Mouse (Mus musculus): ENCODE data around the gene Axin2.

- TF ChIP-seq CTCF (IDR thresholded peaks at IDR 0.05; ENCODE audit: low read depth) (no peak), EP300 (optimal IDR thresholded peaks at IDR 0.05) (no peak)
Observed at GRCm38 (mm10) chr11:108973459-108973858, 53.3 kb downstream of the Axin2 start.
